Mouse (Mus musculus): ENCODE measurements around the gene Ankrd55.

DNA sequence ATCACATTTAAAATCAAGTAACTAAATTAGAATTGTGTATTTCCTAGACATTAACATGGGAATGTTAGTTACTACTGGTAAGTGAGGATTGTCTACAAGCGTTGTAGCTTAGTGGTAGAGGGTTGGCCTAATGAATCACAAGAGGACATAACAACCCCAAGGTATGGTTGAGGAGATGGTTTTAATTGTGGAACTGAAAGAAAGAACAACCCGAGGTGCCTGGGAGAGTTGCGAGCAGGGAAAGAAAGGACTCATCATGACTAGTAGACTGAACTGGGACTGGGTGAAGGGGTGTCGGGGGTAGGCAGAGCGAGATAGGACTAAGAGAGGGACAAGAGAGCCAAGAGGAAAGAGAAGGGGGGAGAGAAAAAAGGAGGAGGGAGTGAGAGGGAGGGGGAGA lies 99.0 kb downstream of the Ankrd55 start:
- TF ChIP-seq CTCF (IDR thresholded peaks at IDR 0.05; ENCODE audit: control insufficient read depth, insufficient read depth, insufficient replicate concordance, low read depth, low read length): no peak
- TF ChIP-seq POLR2A (IDR thresholded peaks at IDR 0.05; ENCODE audit: control insufficient read depth, low read depth, low read length): no peak

All from testis, adult 2 months (tissue).